Mouse (Mus musculus) testis, adult 2 months (tissue): ENCODE data around the gene Cdh8.

Experiments used
- CTCF ChIP-seq: fragments of 200-500 bp; IDR thresholded peaks from 2 replicates; pipeline ENCODE4 v1.5.1; 2012; ENCODE audit warnings: low read depth, mild to moderate bottlenecking, inconsistent platforms, low read length, moderate library complexity; ENCODE audit not compliant: control insufficient read depth, insufficient read depth, insufficient replicate concordance
- POLR2A ChIP-seq: fragments of 200-500 bp; IDR thresholded peaks from 2 replicates; pipeline ENCODE4 v1.6.1; 2012; ENCODE audit warnings: low read depth, mild to moderate bottlenecking, inconsistent platforms, low read length, moderate library complexity; ENCODE audit not compliant: control insufficient read depth

DNA sequence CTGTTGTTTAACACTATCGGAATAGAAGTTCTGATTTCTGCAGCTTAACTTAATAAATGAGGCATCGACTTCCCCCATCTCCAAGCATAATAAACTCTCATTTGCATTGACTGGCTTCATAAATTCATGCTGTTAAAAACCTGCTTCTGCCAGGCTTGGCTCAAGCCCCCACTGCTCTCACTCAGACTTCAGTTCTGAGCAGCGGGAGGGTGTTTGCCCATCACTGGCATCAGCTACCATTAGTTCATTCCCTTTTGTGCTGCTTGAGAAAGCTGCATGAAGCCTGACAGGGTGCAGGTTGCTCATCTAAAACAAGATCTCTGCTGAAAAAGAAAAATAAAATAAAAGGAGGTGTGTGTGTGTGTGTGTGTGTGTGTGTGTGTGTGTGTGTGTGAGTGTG lies 67.7 kb downstream of the Cdh8 start:
- TF ChIP-seq CTCF, result no peak
- no peak for TF ChIP-seq POLR2A
